ENCODE assay signal across 22 mouse cellular contexts in the genomic region with DNA sequence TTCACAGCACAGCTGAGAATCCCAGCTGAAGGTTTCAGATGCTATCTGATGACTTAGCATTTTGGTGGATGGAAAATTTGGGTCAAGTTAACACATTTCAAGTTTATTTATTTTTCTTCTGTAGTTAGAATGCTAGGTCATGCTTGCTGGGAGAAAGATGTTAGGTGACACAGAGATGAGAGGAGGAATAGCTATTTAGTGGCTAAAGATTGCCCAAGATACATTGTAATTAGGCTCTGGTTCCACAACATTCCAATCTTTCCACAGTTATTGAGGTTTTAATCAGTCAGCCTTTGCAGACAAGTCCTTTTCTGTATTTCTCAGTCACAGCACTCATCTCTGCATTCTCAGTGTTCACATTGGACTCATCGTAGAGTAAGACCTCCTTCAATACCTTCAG. TPM values are rescaled to one million over a fixed set of nuclear protein-coding genes. Genes with fewer than 3 reads are reported as not detected.
DNase-seq lines count a peak whose midpoint lies in the region; ATAC-seq and TF ChIP-seq lines count a peak whose summit lies in the region.
"Had no signal": no experiment of that assay in that cellular context is flagged by ENCODE, and none has a peak within 500 bp of the region (broad histone marks: within the 10 kb centered on the region; RNA-seq: fewer than 3 reads in every experiment).

No protein-coding gene starts in this region.

- no peak overlapping the region for H3K27ac ChIP-seq in lung, postnatal 0 days (ENCODE audit: low read length)

- no peak for TF ChIP-seq EP300 in lung, postnatal 0 days (IDR thresholded peaks at IDR 0.05)

- POLR2A ChIA-PET in Patski (lab: Charles Lee): interaction anchor here (0.6 to 0.9 kb wide), 2 partner anchors 8 to 900 kb away, joined by 3 to 4 read pairs; no protein-coding TSS in a partner anchor

- H3K9ac ChIP-seq in lung, postnatal 0 days (replicated peaks; ENCODE audit: low read depth): no peak overlapping the region

- no peaks in the 10 kb centered on the region for H3K4me1 ChIP-seq in lung, postnatal 0 days (ENCODE audit: insufficient read depth, low read depth, low read length)

- H3K27me3 ChIP-seq in lung, postnatal 0 days (replicated peaks; ENCODE audit: insufficient read depth, low read length): no peaks in the 10 kb centered on the region
- H3K27me3 ChIP-seq in Patski: no peaks in the 10 kb centered on the region
- H3K27me3 ChIP-seq: CH12.LX had no signal

- no peak; the same call in 1 of the 2 replicates for ATAC-seq in lung, postnatal 0 days
- ATAC-seq in Patski: peak; percentile 93
- no peak for ATAC-seq in CD4-positive, CD25-positive, alpha-beta regulatory T cell, adult 4 months
- ATAC-seq: activated CD4-positive, CD25-positive, alpha-beta regulatory T cell, adult 4 months had no signal

- no peak overlapping the region for H3K4me2 ChIP-seq in lung, postnatal 0 days (replicated peaks; ENCODE audit: low read depth, low read length)

- no peaks in the 10 kb centered on the region for H3K36me3 ChIP-seq in lung, postnatal 0 days (ENCODE audit: insufficient read depth, low read length)
- H3K36me3 ChIP-seq: G1E had no signal

- 88% methylated on average over 1 of the region's 1 CpGs for WGBS in lung, postnatal 0 days

- H3K4me3 ChIP-seq in lung, postnatal 0 days (ENCODE audit: low read depth, low read length): no peak overlapping the region

- no peak for TF ChIP-seq CTCF in lung, postnatal 0 days (IDR thresholded peaks at IDR 0.05)
- no peak for TF ChIP-seq CTCF in Patski (IDR thresholded peaks at IDR 0.05)

- CTCF ChIA-PET in Patski (lab: Charles Lee): interaction anchor here (1.4 to 1.7 kb wide), 2 partner anchors 12 to 21 kb away, joined by 3 to 8 read pairs; no protein-coding TSS in a partner anchor

- DNase-seq in lung, postnatal 0 days (ENCODE audit: low spot score): peak; percentile 44
- no peak for DNase-seq in lung, postnatal 10 days
- DNase-seq in Muller cell, postnatal 12 days (ENCODE audit: inconsistent ontology term): peak; percentile 64
- peak; percentile 73 for DNase-seq in Patski (ENCODE audit: low read depth, low spot score)
- DNase-seq in spleen, postnatal 10 days (ENCODE audit: low spot score in 2 of 2): no peak
- DNase-seq: adrenal gland, adult 2 months; adrenal gland, adult 8-10 months; adrenal gland, postnatal 10 days; adrenal gland, postnatal 14 days; adrenal gland, postnatal 25 days; adrenal gland, postnatal 36 days; B cell, adult 2 months; cerebellum, adult 11 months; cerebellum, adult 11-12 months; cerebellum, adult 18-20 months; cerebellum, adult 2 months; cerebellum, adult 8-10 months; cerebellum, adult 9-10 months had no signal

- in situ Hi-C loops in Patski (cut with MboI; ENCODE audit: low pct_unique_long_range_greater_than_20kb): no loop called here

- no peaks in the 10 kb centered on the region for H3K9me3 ChIP-seq in lung, postnatal 0 days (ENCODE audit: low read length)

RNA-seq across cellular contexts. Expression of gene Eva1a, which starts 56.9 kb away (rescaled TPM):
- polyA plus RNA-seq in lung, postnatal 0 days (2015; fragmentation: Nextera tagmentation; extraction: Ambion mirVana): 29.5 and 32.0 TPM in 2 replicates
- 48.0 TPM for polyA plus RNA-seq in Patski (2021)
- not detected for polyA plus RNA-seq in CD4-positive, CD25-positive, alpha-beta regulatory T cell, adult 4 months (2017; shearing (Covaris generic))
- polyA plus RNA-seq: activated CD4-positive, CD25-positive, alpha-beta regulatory T cell, adult 4 months; G1E had no signal

Comparison
In these comparisons a context has a peak if more than half of its experiments do, and no peak if none do; other contexts are left out.
1. DNase-seq: peak in lung, postnatal 0 days (single experiment), Muller cell, postnatal 12 days (single experiment) and Patski (single experiment); none in lung, postnatal 10 days (single experiment) and spleen, postnatal 10 days (0 of 2).
2. RNA of gene Eva1a, which starts 56.9 kb away (polyA plus RNA-seq): 48.0 TPM in Patski (single experiment) and 29.5 to 32.0 TPM in lung, postnatal 0 days; not detected in CD4-positive, CD25-positive, alpha-beta regulatory T cell, adult 4 months; every median in the first group is over 10 times any median in the second.